Mouse (Mus musculus): ENCODE data around the gene Nxf1. TPM values are rescaled to one million over a fixed set of nuclear protein-coding genes. Genes with fewer than 3 reads are reported as not detected.
A peak's percentile ranks its signal among the peaks of the same experiment; 100 is the strongest.

Gene Nxf1
- total and polyA plus RNA-seq, 3 experiments = 122 to 296 (median 231) TPM

DNA sequence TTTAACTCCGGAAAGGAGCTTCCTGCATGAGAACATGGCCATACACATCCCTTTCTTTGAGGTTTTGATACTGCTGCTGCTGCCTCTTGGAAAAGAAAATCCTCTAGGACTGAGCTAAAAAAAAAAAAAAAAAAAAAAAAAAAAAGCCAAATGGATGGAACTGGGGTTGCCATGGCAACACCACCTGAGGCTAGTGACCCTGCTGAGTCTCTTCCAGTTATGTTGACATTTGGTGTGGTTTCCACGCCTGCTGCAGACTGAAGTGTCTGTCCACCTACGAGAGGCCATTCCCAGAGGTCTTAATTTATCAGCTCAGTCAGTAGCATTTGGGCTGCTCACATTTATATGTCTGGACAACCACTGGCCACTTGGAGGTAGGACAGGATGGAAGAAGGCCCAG, 31.6 kb downstream of the Nxf1 start:
- Histone ChIP-seq H3K9ac (ENCODE audit: control insufficient read depth, low read depth, low read length, poor library complexity, severe bottlenecking) (no peak overlapping the region), H3K9me3 (replicated peaks; ENCODE audit: insufficient read depth, low read length) (no peaks in the 10 kb centered on the region), H3K36me3 (ENCODE audit: control insufficient read depth in 1 of 2, insufficient read depth in 2 of 2, low read length in 2 of 2) (peaks cover 3 to 4% of the 10 kb centered on the region in 2 experiments; a peak in 2 of 4 replicates), H3K27me3 (ENCODE audit: control insufficient read depth in 1 of 2, insufficient read depth in 2 of 2, low read length in 2 of 2) (no peaks in the 10 kb centered on the region), H3K79me2 (ENCODE audit: control insufficient read depth, insufficient read depth, low read length, poor library complexity) (no peaks in the 10 kb centered on the region; the same call in 1 of the 2 replicates), H3K27ac (ENCODE audit: control insufficient read depth, low read depth, low read length) (no peak overlapping the region), H3K4me3 (ENCODE audit: control insufficient read depth in 1 of 2, insufficient read depth in 1 of 2, low read depth in 2 of 2, low read length in 2 of 2) (no peak overlapping the region), H3K4me1 (ENCODE audit: control insufficient read depth in 1 of 2, insufficient read depth in 2 of 2, low read length in 2 of 2) (peaks cover 3 to 7% of the 10 kb centered on the region in 2 experiments; a peak in 1 of 4 replicates)
- peak; percentile 67 for TF ChIP-seq ZNF384 (IDR thresholded peaks at IDR 0.05; ENCODE audit: low read depth, low read length)
- TF ChIP-seq TCF12 (IDR thresholded peaks at IDR 0.05; ENCODE audit: low read depth, low read length) = no peak
- no peak for DNase-seq (ENCODE audit: low read depth, low spot score)

DNA sequence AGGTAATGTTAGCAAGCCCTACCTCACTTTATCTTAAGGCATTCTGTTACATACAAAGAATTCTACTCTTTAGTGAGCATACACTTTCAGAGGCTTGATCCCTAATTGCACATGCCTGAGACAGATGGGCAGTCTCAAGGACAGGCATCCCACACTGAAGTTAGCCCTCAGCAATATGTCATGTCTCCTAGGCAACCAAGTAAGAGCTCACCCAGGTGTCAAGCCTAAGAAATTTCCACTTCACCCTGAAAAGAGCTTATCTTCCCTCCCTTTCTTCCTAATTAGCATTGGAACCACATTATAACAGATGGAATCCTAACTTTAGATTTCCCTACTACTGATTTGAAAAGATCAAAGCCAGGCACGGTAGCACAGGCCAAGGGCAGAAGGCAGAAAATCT, 32.3 kb downstream of the Nxf1 start:
- Histone ChIP-seq H3K9ac (ENCODE audit: control insufficient read depth, low read depth, low read length, poor library complexity, severe bottlenecking) (no peak overlapping the region), H3K27ac (ENCODE audit: control insufficient read depth, low read depth, low read length) (no peak overlapping the region), H3K36me3 (ENCODE audit: control insufficient read depth in 1 of 2, insufficient read depth in 2 of 2, low read length in 2 of 2) (peaks cover 3 to 4% of the 10 kb centered on the region in 2 experiments; a peak in 2 of 4 replicates), H3K9me3 (replicated peaks; ENCODE audit: insufficient read depth, low read length) (no peaks in the 10 kb centered on the region), H3K79me2 (ENCODE audit: control insufficient read depth, insufficient read depth, low read length, poor library complexity) (no peaks in the 10 kb centered on the region; the same call in 1 of the 2 replicates), H3K27me3 (ENCODE audit: control insufficient read depth in 1 of 2, insufficient read depth in 2 of 2, low read length in 2 of 2) (no peaks in the 10 kb centered on the region), H3K4me1 (ENCODE audit: control insufficient read depth in 1 of 2, insufficient read depth in 2 of 2, low read length in 2 of 2) (peaks cover 3 to 7% of the 10 kb centered on the region in 2 experiments; a peak in 1 of 4 replicates), H3K4me3 (ENCODE audit: control insufficient read depth in 1 of 2, insufficient read depth in 1 of 2, low read depth in 2 of 2, low read length in 2 of 2) (no peak overlapping the region)
- DNase-seq (ENCODE audit: low read depth, low spot score) = no peak
- no peak for TF ChIP-seq ZC3H11A (IDR thresholded peaks at IDR 0.05; ENCODE audit: low read depth, low read length)
- no peak for TF ChIP-seq MAX (IDR thresholded peaks at IDR 0.05; ENCODE audit: low read length)
- TF ChIP-seq ZKSCAN1 (IDR thresholded peaks at IDR 0.05; ENCODE audit: low read depth, low read length) = no peak
- TF ChIP-seq KAT2A (conservative IDR thresholded peaks at IDR 0.05; ENCODE audit: low read depth, low read length) = no peak
- no peak for TF ChIP-seq USF2 (IDR thresholded peaks at IDR 0.05; ENCODE audit: borderline replicate concordance in 1 of 2, insufficient read depth in 1 of 2, low read depth in 1 of 2, low read length in 2 of 2)
- TF ChIP-seq POLR2A (IDR thresholded peaks at IDR 0.05; ENCODE audit: control insufficient read depth in 1 of 2, insufficient read depth in 1 of 2, low read depth in 1 of 2, low read length in 2 of 2, poor library complexity in 1 of 2) = no peak
- TF ChIP-seq POLR2AphosphoS5 (IDR thresholded peaks at IDR 0.05; ENCODE audit: borderline replicate concordance, low read depth, low read length) = no peak
- TF ChIP-seq MYC (IDR thresholded peaks at IDR 0.05; ENCODE audit: low read depth, low read length) = no peak
- no peak for TF ChIP-seq MEF2A (IDR thresholded peaks at IDR 0.05; ENCODE audit: extremely low read depth, insufficient replicate concordance, low read depth, low read length, poor library complexity, severe bottlenecking)
- TF ChIP-seq TAL1 (IDR thresholded peaks at IDR 0.05; ENCODE audit: low read length) = no peak

DNA sequence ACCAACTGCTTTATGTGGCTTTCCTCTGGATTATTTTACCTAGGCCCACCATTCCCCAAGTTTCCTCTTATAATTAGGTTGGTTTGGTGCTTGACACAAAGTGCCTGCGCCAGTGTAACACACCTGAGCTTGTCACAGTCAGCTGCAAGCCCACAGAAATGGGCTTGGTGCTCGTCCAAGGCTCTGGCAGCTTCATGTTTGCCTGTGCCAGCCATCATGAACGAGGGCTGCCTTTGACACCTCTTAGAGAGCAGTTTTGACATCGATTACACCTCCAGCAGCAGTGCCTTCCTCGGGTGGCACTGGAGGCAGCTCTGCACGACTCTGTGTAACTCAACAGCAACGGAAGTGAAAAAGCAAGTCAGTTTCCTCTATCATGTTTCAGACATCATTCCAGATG, 33.3 kb downstream of the Nxf1 start:
- Histone ChIP-seq H3K9ac (ENCODE audit: control insufficient read depth, low read depth, low read length, poor library complexity, severe bottlenecking) (no peak overlapping the region), H3K79me2 (ENCODE audit: control insufficient read depth, insufficient read depth, low read length, poor library complexity) (0 out of 2 replicates have a peak, but pooled peaks cover 1% of the 10 kb centered on the region), H3K4me3 (ENCODE audit: control insufficient read depth in 1 of 2, insufficient read depth in 1 of 2, low read depth in 2 of 2, low read length in 2 of 2) (no peak overlapping the region), H3K27ac (ENCODE audit: control insufficient read depth, low read depth, low read length) (no peak overlapping the region), H3K36me3 (ENCODE audit: control insufficient read depth in 1 of 2, insufficient read depth in 2 of 2, low read length in 2 of 2) (peaks cover 4 to 6% of the 10 kb centered on the region in 2 experiments; a peak in 3 of 4 replicates), H3K27me3 (ENCODE audit: control insufficient read depth in 1 of 2, insufficient read depth in 2 of 2, low read length in 2 of 2) (no peaks in the 10 kb centered on the region), H3K4me1 (ENCODE audit: control insufficient read depth in 1 of 2, insufficient read depth in 2 of 2, low read length in 2 of 2) (peaks cover 2 to 3% of the 10 kb centered on the region in 2 experiments; a peak in 1 of 4 replicates), H3K9me3 (replicated peaks; ENCODE audit: insufficient read depth, low read length) (no peaks in the 10 kb centered on the region)
- no peak for DNase-seq (ENCODE audit: low read depth, low spot score)
- TF ChIP-seq E2F4 (IDR thresholded peaks at IDR 0.05; ENCODE audit: borderline replicate concordance, low read depth, low read length) (no peak), ELF1 (IDR thresholded peaks at IDR 0.05; ENCODE audit: low read depth, low read length) (no peak), ETS1 (IDR thresholded peaks at IDR 0.05; ENCODE audit: low read depth, low read length) (no peak), ZKSCAN1 (IDR thresholded peaks at IDR 0.05; ENCODE audit: low read depth, low read length) (no peak), MYB (IDR thresholded peaks at IDR 0.05; ENCODE audit: low read depth, low read length) (no peak), MAZ (IDR thresholded peaks at IDR 0.05; ENCODE audit: low read depth, low read length) (no peak), TCF12 (IDR thresholded peaks at IDR 0.05; ENCODE audit: low read depth, low read length) (no peak), POLR2AphosphoS5 (IDR thresholded peaks at IDR 0.05; ENCODE audit: borderline replicate concordance, low read depth, low read length) (no peak), CHD1 (IDR thresholded peaks at IDR 0.05; ENCODE audit: low read depth, low read length) (no peak), MAFK (IDR thresholded peaks at IDR 0.05; ENCODE audit: borderline replicate concordance, low read depth, low read length) (no peak), BHLHE40 (IDR thresholded peaks at IDR 0.05; ENCODE audit: borderline replicate concordance, low read depth, low read length) (no peak), KAT2A (conservative IDR thresholded peaks at IDR 0.05; ENCODE audit: low read depth, low read length) (no peak), SMC3 (IDR thresholded peaks at IDR 0.05; ENCODE audit: low read depth, low read length) (no peak), MEF2A (IDR thresholded peaks at IDR 0.05; ENCODE audit: extremely low read depth, insufficient replicate concordance, low read depth, low read length, poor library complexity, severe bottlenecking) (no peak), JUND (IDR thresholded peaks at IDR 0.05; ENCODE audit: low read depth, low read length) (no peak), CTCF (IDR thresholded peaks at IDR 0.05 in 2 of 3, conservative IDR thresholded peaks at IDR 0.05 in 1 of 3; ENCODE audit: control insufficient read depth in 1 of 3, insufficient read depth in 1 of 3, low read depth in 2 of 3, low read length in 3 of 3, poor library complexity in 1 of 3, severe bottlenecking in 1 of 3) (no peak), TBP (IDR thresholded peaks at IDR 0.05; ENCODE audit: low read depth, low read length) (no peak), RCOR1 (IDR thresholded peaks at IDR 0.05; ENCODE audit: low read depth, low read length) (no peak)

Measured in MEL (cell line).